Mouse (Mus musculus): Measurements from ENCODE around the gene Zfp282. TPM values are rescaled to one million over a fixed set of nuclear protein-coding genes. Genes with fewer than 3 reads are reported as not detected.

Zfp282 gene
- total RNA-seq (2023), result 13.1 TPM

GRCm38 (mm10) chr6:47877058-47877457 lies at the start of gene Zfp282:
Zfp282 (plus strand) TSS chr6:47877204.

GRCm38 (mm10) chr6:47830104-47831078 lies 46.6 kb upstream of the Zfp282 start, which contains the start of gene Zfp786:
Zfp786 (minus strand) TSS chr6:47830867.

GRCm38 (mm10) chr6:47835482-47835983 lies 41.5 kb upstream of the Zfp282 start, which contains the start of gene Zfp398:
Zfp398 (plus strand) TSS chr6:47835661.

GRCm38 (mm10) chr6:47920447-47921340 lies 43.7 kb downstream of the Zfp282 start, which contains the start of gene Zfp212:
Zfp212 (plus strand) TSS chr6:47920476.

GRCm38 (mm10) chr6:47953191-47953726 lies 76.3 kb downstream of the Zfp282 start, which contains the start of gene Zfp956:
Zfp956 (plus strand) TSS chr6:47953390.

Other genes with a start within 250 kb of the Zfp282 start
- 73.9 TPM for gene Pdia4, start 63.8 kb upstream of the Zfp282 start, total RNA-seq (2023)
- gene Zfp786, start 46.3 kb upstream of the Zfp282 start, total RNA-seq (2023), result 0.15 TPM
- gene Zfp398, start 41.5 kb upstream of the Zfp282 start, total RNA-seq (2023), result 31.9 TPM
- 47.2 TPM for gene Zfp212, start 43.3 kb downstream of the Zfp282 start, total RNA-seq (2023)
- 27.6 TPM for gene Zfp956, start 76.2 kb downstream of the Zfp282 start, total RNA-seq (2023)
- gene Zfp777, start 171.7 kb downstream of the Zfp282 start, total RNA-seq (2023), result 59.7 TPM
- gene Zfp746, start 209.4 kb downstream of the Zfp282 start, total RNA-seq (2023), result 62.7 TPM